Mouse (Mus musculus) cerebellum, adult 2 months (tissue): ENCODE data around the gene 4930556J24Rik.
A peak's percentile ranks its signal among the peaks of the same experiment; 100 is the strongest.

ENCODE experiments used
- CTCF ChIP-seq: fragments of 200-500 bp; IDR thresholded peaks from 2 replicates; pipeline ENCODE4 v1.5.1; 2011; ENCODE audit warnings: low read depth, mild to moderate bottlenecking, control low read depth, low read length, moderate library complexity, borderline replicate concordance; ENCODE audit not compliant: insufficient read depth
- POLR2A ChIP-seq: fragments of 200-500 bp; IDR thresholded peaks from 2 replicates; pipeline ENCODE4 v1.6.1; 2011; ENCODE audit warnings: low read length, control low read depth, borderline replicate concordance; ENCODE audit not compliant: insufficient read depth

DNA sequence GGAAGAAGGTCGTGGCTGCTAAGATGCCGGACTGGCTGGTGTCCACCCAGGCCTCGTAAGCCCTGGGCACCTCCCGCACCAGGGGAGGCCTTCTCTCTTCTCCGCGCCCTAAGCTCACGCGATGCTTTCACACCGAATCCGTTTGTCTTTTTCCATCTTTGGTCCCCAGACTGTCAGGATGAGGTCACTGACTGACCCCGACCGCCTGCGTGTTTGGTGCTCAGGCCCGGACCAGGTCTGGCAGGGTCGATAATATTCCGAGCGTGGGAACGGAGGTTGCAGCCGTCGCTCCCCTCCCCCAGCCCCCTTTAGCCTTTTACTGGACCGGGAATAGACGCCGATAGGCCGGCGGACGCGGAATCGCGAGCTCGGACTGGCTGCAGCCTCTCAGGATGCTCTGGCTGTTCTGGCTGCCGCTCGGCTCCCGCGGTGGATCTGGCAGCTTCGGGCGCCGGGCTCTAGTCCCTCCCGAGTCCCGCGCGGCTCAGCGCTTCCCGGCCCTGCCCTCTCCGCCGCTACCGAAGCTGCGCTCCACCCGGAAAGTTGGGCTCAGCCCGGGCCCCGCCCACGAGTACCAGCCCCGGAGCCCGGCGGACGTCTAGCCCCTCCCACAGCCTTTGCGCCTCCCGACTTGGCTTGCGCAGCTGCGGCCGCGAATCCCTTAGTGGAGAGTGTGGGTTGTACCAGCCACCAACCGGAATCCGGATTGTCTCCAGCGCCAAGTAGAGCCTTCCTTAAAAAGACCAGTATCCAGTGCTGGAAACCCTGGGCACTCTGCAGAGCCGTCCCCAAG, 63.1 kb downstream of the 4930556J24Rik start:
- TF ChIP-seq CTCF (no peak), POLR2A (peak; percentile 37; the same call in 1 of the 2 replicates)
